Mouse (Mus musculus) adrenal gland, adult (tissue): ENCODE data around the gene B4galt1.

ENCODE experiments used
- DNase-seq, 2 experiments: peaks; one replicate each; pipeline ENCODE4 v3.0.0; 2022 to 2023; ENCODE audit warnings: low spot score in 1 of 2; ENCODE audit not compliant: inconsistent age in 2 of 2

Gene B4galt1

GRCm38 (mm10) chr4:40853565-40854386 is at the start of gene B4galt1:
TSS of gene B4galt1 (minus strand) at chr4:40854005.
- peak; percentile 99 to 100 for DNase-seq

GRCm38 (mm10) chr4:40900612-40901011 is 46.8 kb upstream of the B4galt1 start:
- no peak for DNase-seq

- no peak for DNase-seq
These were observed 46.3 kb upstream of the B4galt1 start for GRCm38 (mm10) chr4:40900071-40900470.

- DNase-seq: peak; percentile 42 to 48
These were observed 45.5 kb upstream of the B4galt1 start for GRCm38 (mm10) chr4:40899264-40899663.

- DNase-seq: no peak
These were observed 44.8 kb upstream of the B4galt1 start for GRCm38 (mm10) chr4:40898476-40899044.

- DNase-seq: no peak
These were observed 41.8 kb upstream of the B4galt1 start for GRCm38 (mm10) chr4:40895646-40896045.

- no peak for DNase-seq
These were observed 41.3 kb upstream of the B4galt1 start for GRCm38 (mm10) chr4:40895118-40895517.

GRCm38 (mm10) chr4:40891206-40891605 is 37.4 kb upstream of the B4galt1 start:
- no peak for DNase-seq

GRCm38 (mm10) chr4:40889983-40890382 is 36.2 kb upstream of the B4galt1 start:
- no peak for DNase-seq

- DNase-seq: peak; percentile 77 to 90
These were observed 35.4 kb upstream of the B4galt1 start for GRCm38 (mm10) chr4:40889252-40889651.

- DNase-seq: peak in 1 of 2 experiments; percentile 35
These were observed 35.0 kb upstream of the B4galt1 start for GRCm38 (mm10) chr4:40888839-40889238.

- peak in 1 of 2 experiments; percentile 59 for DNase-seq
These were observed 32.1 kb upstream of the B4galt1 start for GRCm38 (mm10) chr4:40885883-40886282.

GRCm38 (mm10) chr4:40885166-40885525 is 31.3 kb upstream of the B4galt1 start:
- peak in 1 of 2 experiments; percentile 47 for DNase-seq

GRCm38 (mm10) chr4:40884282-40885165 is 30.7 kb upstream of the B4galt1 start:
- no peak for DNase-seq

- DNase-seq: no peak
These were observed 29.4 kb upstream of the B4galt1 start for GRCm38 (mm10) chr4:40883200-40883599.

GRCm38 (mm10) chr4:40877528-40877927 is 23.7 kb upstream of the B4galt1 start:
- DNase-seq: no peak

- peak in 1 of 2 experiments; percentile 49 for DNase-seq
These were observed 23.1 kb upstream of the B4galt1 start for GRCm38 (mm10) chr4:40876814-40877371.

- no peak for DNase-seq
These were observed 22.0 kb upstream of the B4galt1 start for GRCm38 (mm10) chr4:40875842-40876241.

- DNase-seq: no peak
These were observed 21.2 kb upstream of the B4galt1 start for GRCm38 (mm10) chr4:40874794-40875552.

GRCm38 (mm10) chr4:40874151-40874600 is 20.4 kb upstream of the B4galt1 start:
- DNase-seq: peak in 1 of 2 experiments; percentile 49
